Mouse (Mus musculus) neural tube, embryonic 14.5 days (tissue): Measurements from ENCODE around the gene L1cam. TPM values are rescaled to one million over a fixed set of nuclear protein-coding genes. Genes with fewer than 3 reads are reported as not detected.

ENCODE experiments used
- ATAC-seq: fragments of 200-750 bp; cut with Nextera tagmentation; 2 replicates; pipeline ENCODE4 v1.8.0; 2017; ENCODE audit warnings: low read depth, mild to moderate bottlenecking, moderate TSS enrichment, moderate library complexity
- H3K27ac ChIP-seq: fragments of 300-500 bp; sonication (generic); 2 replicates; pipeline ENCODE4 v1.5.1; 2014; ENCODE audit warnings: low read depth, mild to moderate bottlenecking, control low read depth, low read length, moderate library complexity, mixed read lengths
- H3K27me3 ChIP-seq: fragments of 300-500 bp; sonication (generic); 2 replicates; pipeline ENCODE4 v1.6.1; 2014; ENCODE audit warnings: low read length; ENCODE audit not compliant: control insufficient read depth, insufficient read depth
- H3K36me3 ChIP-seq: fragments of 300-500 bp; sonication (generic); 2 replicates; pipeline ENCODE4 v1.6.1; 2014; ENCODE audit warnings: low read length, mixed read lengths; ENCODE audit not compliant: control insufficient read depth, insufficient read depth
- H3K4me1 ChIP-seq: fragments of 300-500 bp; sonication (generic); 2 replicates; pipeline ENCODE4 v1.6.1; 2014; ENCODE audit warnings: low read length; ENCODE audit not compliant: control insufficient read depth, insufficient read depth
- H3K4me2 ChIP-seq: fragments of 300-500 bp; sonication (generic); 2 replicates; pipeline ENCODE4 v1.6.1; 2014; ENCODE audit warnings: mild to moderate bottlenecking, low read depth, low read length, control low read depth
- H3K4me3 ChIP-seq: fragments of 300-500 bp; sonication (generic); 2 replicates; pipeline ENCODE4 v1.5.1; 2014; ENCODE audit warnings: low read depth, low read length, control low read depth, mixed read lengths
- H3K9ac ChIP-seq: fragments of 300-500 bp; sonication (generic); replicated peaks from 2 replicates; pipeline ENCODE4 v1.6.1; 2014; ENCODE audit warnings: low read depth, mild to moderate bottlenecking, control low read depth, low read length, mixed read lengths
- H3K9me3 ChIP-seq: fragments of 300-500 bp; sonication (generic); 2 replicates; pipeline ENCODE4 v1.6.1; 2016; ENCODE audit warnings: low read length; ENCODE audit not compliant: control insufficient read depth
- WGBS: fragments of 180-500 bp; shearing (Covaris S2); extraction: QIAGEN DNeasy Blood & Tissue Kit; methylation state at CpG from one replicate; pipeline ENCODE4 v1.1.7; 2014; 5-methylcytosine and 5-hydroxymethylcytosine counted together
- polyA plus RNA-seq: library from polyadenylated mRNA; unstranded; fragments of >200 nt; fragmentation: Nextera tagmentation; extraction: Ambion mirVana; gene quantifications from 2 replicates; pipeline ENCODE4 v1.2.1, GENCODE M21; 2014

L1cam gene
- polyA plus RNA-seq, 1 experiment from 2014 or later, result 107 TPM

DNA sequence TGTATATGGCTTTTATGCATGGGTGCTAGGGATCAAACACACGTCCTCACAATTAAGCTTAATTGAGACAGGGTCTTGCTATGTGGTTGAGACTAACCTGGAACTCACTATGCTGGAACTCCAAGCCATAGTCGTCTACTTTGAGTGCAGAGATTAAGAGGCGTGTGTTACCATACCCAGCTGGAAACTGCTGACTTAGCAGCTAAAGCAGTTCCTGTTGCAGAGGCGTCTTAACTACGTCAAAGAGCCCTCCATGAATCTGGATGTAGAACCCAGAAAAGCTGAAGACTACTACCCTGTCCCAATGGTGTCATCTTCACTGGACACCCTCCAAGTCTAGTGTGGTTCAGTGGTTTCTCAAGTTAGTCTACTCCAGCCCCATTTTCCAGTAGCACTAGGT lies 22.7 kb upstream of the L1cam start:
- no peak for ATAC-seq
- 91% methylated on average over 5 of the region's 5 CpGs for WGBS
- Histone ChIP-seq H3K4me3 (no peak overlapping the region), H3K9me3 (no peaks in the 10 kb centered on the region), H3K4me2 (no peak overlapping the region), H3K9ac (no peak overlapping the region), H3K27ac (no peak overlapping the region), H3K27me3 (no peaks in the 10 kb centered on the region), H3K36me3 (0 out of 2 replicates have a peak, but pooled peaks cover 5% of the 10 kb centered on the region), H3K4me1 (no peaks in the 10 kb centered on the region)

- no peaks in the 10 kb centered on the region for H3K27me3 ChIP-seq
- H3K9me3 ChIP-seq, result no peaks in the 10 kb centered on the region
- H3K4me1 ChIP-seq, result no peaks in the 10 kb centered on the region
- H3K36me3 ChIP-seq, result 0 out of 2 replicates have a peak, but pooled peaks cover 5% of the 10 kb centered on the region
- WGBS, result 83% methylated on average over 8 of the region's 8 CpGs
- no peak overlapping the region for H3K4me3 ChIP-seq
- H3K4me2 ChIP-seq, result no peak overlapping the region
- ATAC-seq, result no peak
- H3K9ac ChIP-seq, result no peak overlapping the region
- H3K27ac ChIP-seq, result no peak overlapping the region
Measured at GRCm38 (mm10) chrX:73916945-73917344, 21.0 kb upstream of the L1cam start.

DNA sequence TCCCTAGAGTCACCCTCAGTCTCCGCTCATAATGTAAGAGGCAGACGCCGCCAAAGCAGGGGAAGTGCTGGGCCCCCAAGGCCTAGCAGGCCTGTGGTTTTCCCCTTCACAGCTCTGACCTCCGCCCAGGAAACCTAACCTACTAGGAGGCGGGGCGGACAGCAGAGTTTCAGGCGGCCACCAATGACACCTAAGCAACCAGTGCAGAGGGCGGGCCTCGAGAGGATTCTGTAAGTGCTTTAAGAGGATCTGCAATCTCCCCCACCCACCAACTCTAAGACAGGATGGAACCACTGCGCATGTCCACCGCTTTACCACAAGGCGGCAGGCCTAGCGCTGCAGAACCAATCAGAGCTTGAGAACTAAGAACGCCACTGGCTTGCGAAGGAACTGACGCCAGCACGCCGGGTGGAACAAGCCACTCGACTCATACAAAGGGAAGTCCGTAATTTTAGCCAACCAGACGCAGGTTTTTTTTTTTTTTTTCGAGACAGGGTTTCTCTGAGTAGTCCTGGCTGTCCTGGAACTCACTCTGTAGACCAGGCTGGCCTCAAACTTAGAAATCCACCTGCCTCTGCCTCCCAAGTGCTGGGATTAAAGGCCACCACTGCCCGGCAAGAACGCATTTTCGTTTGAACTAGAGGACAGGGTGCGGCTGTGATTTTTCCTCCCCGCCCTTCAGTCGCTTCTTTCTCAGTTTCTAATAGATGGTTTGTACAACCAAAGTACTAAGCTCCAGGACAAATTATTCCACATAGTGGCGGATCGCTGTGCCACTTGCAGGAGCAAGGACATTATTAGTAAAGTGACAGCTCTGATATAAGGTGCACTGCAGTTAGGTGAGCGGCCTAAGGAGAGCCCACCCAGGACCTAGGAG lies 19.2 kb upstream of the L1cam start:
- Histone ChIP-seq H3K27me3 (no peaks in the 10 kb centered on the region), H3K4me1 (no peaks in the 10 kb centered on the region)

GRCm38 (mm10) chrX:73911588-73911987 lies 15.7 kb upstream of the L1cam start:
- Histone ChIP-seq H3K27ac (no peak overlapping the region), H3K9ac (no peak overlapping the region), H3K9me3 (no peaks in the 10 kb centered on the region), H3K4me1 (no peaks in the 10 kb centered on the region), H3K4me2 (no peak overlapping the region), H3K36me3 (no peaks in the 10 kb centered on the region), H3K4me3 (no peak overlapping the region), H3K27me3 (no peaks in the 10 kb centered on the region)
- no peak for ATAC-seq
- WGBS, result 92% methylated on average over 2 of the region's 2 CpGs

More for the DNA sequence above, 19.2 kb upstream of the L1cam start:
- Histone ChIP-seq H3K27ac (peak overlapping the region; percentile 60), H3K4me2 (peak overlapping the region; percentile 32; the same call in 1 of the 2 replicates), H3K4me3 (no peak overlapping the region), H3K9ac (0 out of 2 replicates have a peak overlapping the region, but pooled peaks have one; percentile 16), H3K9me3 (no peaks in the 10 kb centered on the region), H3K36me3 (0 out of 2 replicates have a peak, but pooled peaks cover 5% of the 10 kb centered on the region)
- WGBS, result 28% methylated on average over 31 of the region's 31 CpGs
- peak; percentile 97 for ATAC-seq

GRCm38 (mm10) chrX:73911156-73911555 lies 15.3 kb upstream of the L1cam start:
- H3K9me3 ChIP-seq, result no peaks in the 10 kb centered on the region
- no peaks in the 10 kb centered on the region for H3K27me3 ChIP-seq
- H3K27ac ChIP-seq, result no peak overlapping the region
- peak overlapping the region; percentile 26; the same call in 1 of the 2 replicates for H3K4me2 ChIP-seq
- 20% methylated on average over 22 of the region's 26 CpGs for WGBS
- no peak overlapping the region for H3K9ac ChIP-seq
- H3K4me1 ChIP-seq, result no peaks in the 10 kb centered on the region
- no peak for ATAC-seq
- H3K36me3 ChIP-seq, result no peaks in the 10 kb centered on the region
- H3K4me3 ChIP-seq, result no peak overlapping the region

DNA sequence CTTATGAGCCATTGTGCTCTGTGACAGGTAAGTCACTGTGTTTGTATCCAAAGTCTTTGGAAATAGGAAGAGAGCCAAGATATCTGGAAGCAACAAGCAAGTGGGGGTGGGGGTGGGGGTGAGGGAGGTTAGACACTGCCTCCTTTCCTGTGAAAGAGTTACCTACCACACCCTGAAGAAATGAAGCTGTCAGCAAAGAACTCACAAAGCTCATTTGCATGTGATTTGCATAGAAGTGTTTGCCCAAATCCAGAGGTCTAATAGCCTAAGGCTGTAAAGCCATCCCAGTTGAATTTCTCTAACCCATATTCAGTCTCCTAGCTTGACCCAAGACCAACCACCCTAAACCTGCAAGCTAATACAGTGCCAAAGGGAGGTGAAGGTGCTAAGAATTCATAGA lies 14.5 kb upstream of the L1cam start:
- H3K9me3 ChIP-seq, result no peaks in the 10 kb centered on the region
- no peak overlapping the region for H3K27ac ChIP-seq
- no peaks in the 10 kb centered on the region for H3K36me3 ChIP-seq
- ATAC-seq, result no peak
- H3K4me1 ChIP-seq, result no peaks in the 10 kb centered on the region
- H3K4me2 ChIP-seq, result no peak overlapping the region
- no peak overlapping the region for H3K4me3 ChIP-seq
- no peaks in the 10 kb centered on the region for H3K27me3 ChIP-seq
- no peak overlapping the region for H3K9ac ChIP-seq

- Histone ChIP-seq H3K4me1 (no peaks in the 10 kb centered on the region), H3K9me3 (no peaks in the 10 kb centered on the region), H3K27ac (no peak overlapping the region), H3K4me2 (no peak overlapping the region), H3K27me3 (no peaks in the 10 kb centered on the region), H3K36me3 (no peaks in the 10 kb centered on the region), H3K9ac (no peak overlapping the region), H3K4me3 (no peak overlapping the region)
- no peak for ATAC-seq
- 85% methylated on average over 1 of the region's 1 CpGs for WGBS
Measured at GRCm38 (mm10) chrX:73910049-73910448, 14.1 kb upstream of the L1cam start.

DNA sequence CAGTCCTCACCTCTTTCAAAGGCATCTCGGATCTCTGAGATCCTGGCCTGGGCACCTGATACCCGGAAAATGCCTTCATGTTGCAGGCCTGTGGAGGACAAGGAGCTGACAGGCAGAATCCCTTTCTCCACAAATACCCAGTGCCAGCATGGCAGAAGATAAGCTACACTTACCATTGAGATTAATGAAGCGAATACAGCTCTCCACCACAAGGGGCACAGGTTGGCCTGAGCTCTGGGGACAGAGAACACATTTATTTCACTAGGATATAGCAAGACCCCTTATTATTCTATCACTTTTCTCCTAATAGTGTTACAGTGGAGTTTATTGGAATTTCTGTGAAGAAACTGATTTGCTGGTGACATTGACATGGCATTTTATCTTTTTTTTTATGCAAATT lies 2.1 kb upstream of the L1cam start:
- H3K27me3 ChIP-seq, result no peaks in the 10 kb centered on the region
- no peak overlapping the region for H3K4me2 ChIP-seq
- no peak for ATAC-seq
- 81% methylated on average over 3 of the region's 3 CpGs for WGBS
- H3K4me3 ChIP-seq, result no peak overlapping the region
- no peak overlapping the region for H3K27ac ChIP-seq
- H3K9ac ChIP-seq, result no peak overlapping the region
- H3K9me3 ChIP-seq, result no peaks in the 10 kb centered on the region
- H3K4me1 ChIP-seq, result no peaks in the 10 kb centered on the region
- no peaks in the 10 kb centered on the region for H3K36me3 ChIP-seq

- Histone ChIP-seq H3K36me3 (no peaks in the 10 kb centered on the region), H3K4me3 (no peak overlapping the region), H3K27me3 (no peaks in the 10 kb centered on the region), H3K9me3 (no peaks in the 10 kb centered on the region), H3K27ac (no peak overlapping the region), H3K4me1 (no peaks in the 10 kb centered on the region), H3K9ac (no peak overlapping the region), H3K4me2 (no peak overlapping the region)
- ATAC-seq, result no peak
- WGBS, result 95% methylated on average over 12 of the region's 14 CpGs
Measured at GRCm38 (mm10) chrX:73892833-73893232, 3.1 kb downstream of the L1cam start.
